Mouse (Mus musculus) kidney, adult 2 months (tissue): ENCODE data around the gene Tcte1. TPM values are rescaled to one million over a fixed set of nuclear protein-coding genes. Genes with fewer than 3 reads are reported as not detected.
A peak's percentile ranks its signal among the peaks of the same experiment; 100 is the strongest.

ENCODE experiments used
- DNase-seq: peaks from one replicate; pipeline ENCODE4 v3.0.0; 2021
- H3K27ac ChIP-seq: fragments of 200-500 bp; 2 replicates; pipeline ENCODE4 v1.5.1; 2012; ENCODE audit warnings: low read depth, low read length, control low read depth, inconsistent platforms; ENCODE audit not compliant: insufficient read depth
- H3K27me3 ChIP-seq: fragments of 200-500 bp; replicated peaks from 2 replicates; pipeline ENCODE4 v1.6.1; 2012; ENCODE audit warnings: mild to moderate bottlenecking, moderate library complexity, low read length, inconsistent platforms; ENCODE audit not compliant: control insufficient read depth, insufficient read depth
- H3K36me3 ChIP-seq: fragments of 200-500 bp; 2 replicates; pipeline ENCODE4 v1.6.1; 2012; ENCODE audit warnings: mild to moderate bottlenecking, moderate library complexity, low read length, inconsistent platforms; ENCODE audit not compliant: control insufficient read depth, insufficient read depth
- H3K4me1 ChIP-seq: fragments of 200-500 bp; 2 replicates; pipeline ENCODE4 v1.6.1; 2011; ENCODE audit warnings: low read length; ENCODE audit not compliant: control insufficient read depth, insufficient read depth
- H3K4me3 ChIP-seq: fragments of 200-500 bp; 2 replicates; pipeline ENCODE4 v1.5.1; 2011; ENCODE audit warnings: mild to moderate bottlenecking, low read depth, low read length, control low read depth; ENCODE audit not compliant: insufficient read depth
- CTCF ChIP-seq: fragments of 200-500 bp; conservative IDR thresholded peaks from 2 replicates; pipeline ENCODE4 v1.5.1; 2011; ENCODE audit warnings: low read depth, mild to moderate bottlenecking, control low read depth, low read length, moderate library complexity, mixed read lengths; ENCODE audit not compliant: insufficient read depth, insufficient read length
- POLR2A ChIP-seq: fragments of 200-500 bp; IDR thresholded peaks from one replicate; pipeline ENCODE4 v1.6.1; 2011; ENCODE audit warnings: low read depth, low read length, control low read depth
- WGBS: fragments of 180-500 bp; shearing (Covaris S2); methylation state at CpG from one replicate; pipeline ENCODE4 v1.1.7; 2018; 5-methylcytosine and 5-hydroxymethylcytosine counted together
- polyA plus RNA-seq: library from polyadenylated mRNA; depleted of rRNA; stranded (reverse); fragments of >200 nt; gene quantifications from 2 replicates; pipeline ENCODE4 v1.2.3, GENCODE M21; 2012

Tcte1 gene
- polyA plus RNA-seq, 1 experiment = 0.09 TPM

- WGBS = 5% methylated on average over 2 of the region's 2 CpGs
- peaks cover 26% of the 10 kb centered on the region for H3K4me1 ChIP-seq
- TF ChIP-seq POLR2A = no peak
- TF ChIP-seq CTCF = peak; percentile 76
- H3K27me3 ChIP-seq = no peaks in the 10 kb centered on the region
- peak; percentile 86 for DNase-seq
- H3K36me3 ChIP-seq = no peaks in the 10 kb centered on the region
- no peak overlapping the region for H3K4me3 ChIP-seq
- H3K27ac ChIP-seq = peak overlapping the region; percentile 40; the same call in 1 of the 2 replicates
Observed at GRCm38 (mm10) chr17:45581567-45581983, 58.3 kb downstream of the Tcte1 start.

GRCm38 (mm10) chr17:45582188-45582587 lies 59.0 kb downstream of the Tcte1 start:
- Histone ChIP-seq H3K4me1 (peaks cover 26% of the 10 kb centered on the region), H3K27ac (no peak overlapping the region), H3K27me3 (no peaks in the 10 kb centered on the region), H3K4me3 (no peak overlapping the region), H3K36me3 (no peaks in the 10 kb centered on the region)
- TF ChIP-seq CTCF (no peak), POLR2A (no peak)
- no peak for DNase-seq
- WGBS = 95% methylated on average over 6 of the region's 6 CpGs

GRCm38 (mm10) chr17:45582715-45583355 lies 59.6 kb downstream of the Tcte1 start:
- H3K27ac ChIP-seq = 0 out of 2 replicates have a peak overlapping the region, but pooled peaks have one; percentile 24
- TF ChIP-seq POLR2A (no peak), CTCF (peak; percentile 64)

GRCm38 (mm10) chr17:45584096-45584896 lies 61.1 kb downstream of the Tcte1 start:
- 35% methylated on average over 12 of the region's 12 CpGs for WGBS
- no peak for TF ChIP-seq CTCF
- TF ChIP-seq POLR2A = no peak
- H3K4me3 ChIP-seq = no peak overlapping the region
- H3K36me3 ChIP-seq = no peaks in the 10 kb centered on the region
- H3K27ac ChIP-seq = peak overlapping the region; percentile 92
- peak; percentile 94 for DNase-seq
- H3K27me3 ChIP-seq = no peaks in the 10 kb centered on the region
- H3K4me1 ChIP-seq = peaks cover 26% of the 10 kb centered on the region

More at GRCm38 (mm10) chr17:45582715-45583355, 59.6 kb downstream of the Tcte1 start:
- 41% methylated on average over 6 of the region's 6 CpGs for WGBS
- Histone ChIP-seq H3K27me3 (no peaks in the 10 kb centered on the region), H3K36me3 (no peaks in the 10 kb centered on the region), H3K4me3 (no peak overlapping the region), H3K4me1 (peaks cover 26% of the 10 kb centered on the region)
- DNase-seq = no peak

- no peak for TF ChIP-seq POLR2A
- peak; percentile 75 for TF ChIP-seq CTCF
- peak; percentile 86 for DNase-seq
- Histone ChIP-seq H3K27ac (peak overlapping the region; percentile 92), H3K4me3 (no peak overlapping the region), H3K4me1 (peaks cover 26% of the 10 kb centered on the region), H3K27me3 (no peaks in the 10 kb centered on the region), H3K36me3 (no peaks in the 10 kb centered on the region)
- WGBS = 20% methylated on average over 14 of the region's 14 CpGs
Observed at GRCm38 (mm10) chr17:45584939-45585678, 61.9 kb downstream of the Tcte1 start.

- DNase-seq = no peak
- TF ChIP-seq CTCF (no peak), POLR2A (no peak)
- Histone ChIP-seq H3K4me3 (no peak overlapping the region), H3K4me1 (peaks cover 27% of the 10 kb centered on the region), H3K27me3 (no peaks in the 10 kb centered on the region), H3K27ac (peak overlapping the region; percentile 92), H3K36me3 (no peaks in the 10 kb centered on the region)
- WGBS = 86% methylated on average over 23 of the region's 23 CpGs
Observed at GRCm38 (mm10) chr17:45585725-45586448, 62.7 kb downstream of the Tcte1 start.
